Mouse (Mus musculus) right cerebral cortex, postnatal 10 days (tissue): Measurements from ENCODE around the gene Eef2.
"Not testable (repeated sequence)": the region's sequence is repeated elsewhere in the genome, so short reads cannot be mapped to it uniquely, and the experiment has no call there.

Experiments
- DNase-seq, 2 experiments: peaks; one replicate each; pipeline ENCODE4 v3.0.0; 2021; ENCODE audit warnings: low spot score in 2 of 2

Eef2 gene

DNA sequence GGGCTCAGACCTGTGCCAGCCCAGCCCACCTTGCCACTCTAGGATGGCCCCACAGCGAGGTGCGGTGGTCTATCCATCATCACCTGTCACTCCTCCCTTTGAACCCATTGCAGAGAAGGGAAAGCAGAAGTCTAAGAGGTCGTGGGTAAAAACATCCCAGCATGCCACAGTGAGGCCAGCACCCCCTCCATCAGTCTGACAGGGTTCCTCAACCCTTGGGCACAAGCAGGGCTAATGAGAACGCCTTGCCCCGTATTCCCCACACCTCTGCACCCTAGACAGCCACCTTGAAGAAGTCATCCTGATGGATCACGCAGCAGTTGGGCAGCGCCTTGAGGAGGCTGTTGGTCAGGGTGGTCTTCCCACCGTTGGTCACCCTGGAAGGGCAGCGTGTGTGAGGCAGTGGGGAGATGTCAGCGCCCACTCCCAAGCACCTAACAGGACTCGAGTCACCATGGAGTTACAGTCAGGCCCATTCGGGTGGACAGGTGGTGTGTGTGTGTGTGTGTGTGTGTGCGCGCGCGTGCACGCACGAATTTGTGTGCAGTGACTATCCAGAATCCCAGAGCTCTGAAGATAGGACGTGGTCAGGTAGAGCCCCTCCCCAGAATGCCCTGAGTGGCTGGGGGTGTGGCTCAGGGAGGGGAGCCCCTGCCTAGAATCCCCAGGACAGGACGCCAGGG lies 24.3 kb downstream of the Eef2 start:
- no peak for DNase-seq

DNA sequence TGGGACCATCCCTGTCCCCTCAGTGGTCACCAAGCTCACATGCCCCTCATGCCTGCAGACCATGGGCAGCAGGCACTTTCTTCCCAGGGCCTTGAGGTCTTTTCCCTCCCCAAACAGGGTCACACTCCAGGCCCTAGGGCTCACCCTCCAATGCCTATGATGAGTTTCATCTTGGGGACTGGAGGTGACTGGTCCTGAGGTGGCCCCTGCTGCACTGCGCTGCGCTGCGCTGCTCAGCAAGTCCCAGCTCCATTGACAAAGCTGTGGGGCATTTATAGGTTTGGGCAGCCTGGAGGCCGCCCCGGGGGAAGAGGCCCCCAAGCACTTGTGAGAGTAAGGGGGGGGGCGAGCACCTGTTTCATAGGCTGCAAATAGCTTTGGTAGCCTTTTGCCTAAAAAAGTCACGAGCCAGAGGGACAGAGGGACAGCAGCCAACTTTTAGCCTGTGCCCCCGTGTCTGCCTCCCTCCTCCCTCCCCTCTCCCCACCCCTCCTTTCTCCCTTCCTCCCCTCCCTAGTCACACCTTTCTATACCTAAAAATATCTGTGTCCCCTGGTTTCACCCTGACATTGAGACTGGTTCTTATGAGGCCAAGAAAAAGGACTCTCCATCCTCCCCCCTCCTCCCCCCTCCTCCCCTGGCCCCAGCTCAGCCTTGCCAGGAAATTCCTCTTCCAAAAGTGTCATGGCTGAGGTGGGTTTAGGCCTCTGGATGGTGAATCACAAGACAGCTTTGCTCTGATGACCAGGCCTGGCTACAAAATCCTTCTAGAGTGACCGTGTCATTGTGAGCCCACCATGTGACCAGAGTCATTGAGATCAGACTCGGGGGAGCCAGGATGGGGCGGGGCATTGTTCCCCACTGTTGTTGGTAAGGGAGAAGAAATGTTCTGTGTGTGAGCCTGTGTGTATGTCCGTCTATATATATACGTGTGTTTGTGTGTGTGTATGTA lies 25.7 kb downstream of the Eef2 start, which contains the start of gene Nmrk2:
TSS of gene Nmrk2 (minus strand) at position 245 of the 952 bp plus-strand sequence.
- no peak for DNase-seq

DNA sequence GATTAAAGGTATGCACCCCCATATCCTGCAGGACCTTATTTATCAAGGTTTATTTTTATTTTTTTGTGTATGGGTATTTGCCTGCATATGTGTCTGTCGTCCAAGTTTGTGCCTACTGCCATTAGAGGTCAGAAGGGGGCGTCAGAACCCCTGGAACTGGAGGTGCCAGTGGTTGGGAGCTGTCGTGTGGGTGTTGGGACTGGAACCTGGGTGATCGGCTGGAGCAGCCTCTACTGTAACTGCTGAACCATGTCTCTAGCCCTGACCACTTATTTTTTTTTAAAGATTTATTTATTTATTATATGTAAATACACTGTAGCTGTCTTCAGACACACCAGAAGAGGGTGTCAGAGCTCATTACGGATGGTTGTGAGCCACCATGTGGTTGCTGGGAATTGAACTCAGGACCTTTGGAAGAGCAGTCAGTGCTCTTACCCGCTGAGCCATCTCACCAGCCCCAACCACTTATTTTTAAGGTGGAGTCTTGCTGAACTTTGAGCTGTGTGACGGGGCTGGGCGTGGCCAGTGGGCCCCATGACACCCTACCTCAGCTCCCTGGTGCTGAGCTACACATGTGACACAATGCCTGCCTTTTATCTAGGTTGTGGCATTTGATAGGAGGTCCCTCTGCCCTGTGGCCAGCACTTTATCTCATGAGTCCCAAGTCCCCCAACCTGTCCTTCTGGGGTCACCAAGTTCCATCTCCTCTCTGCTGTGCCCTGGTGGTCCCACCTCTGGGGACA lies 26.7 kb downstream of the Eef2 start:
- DNase-seq, result no peak

DNA sequence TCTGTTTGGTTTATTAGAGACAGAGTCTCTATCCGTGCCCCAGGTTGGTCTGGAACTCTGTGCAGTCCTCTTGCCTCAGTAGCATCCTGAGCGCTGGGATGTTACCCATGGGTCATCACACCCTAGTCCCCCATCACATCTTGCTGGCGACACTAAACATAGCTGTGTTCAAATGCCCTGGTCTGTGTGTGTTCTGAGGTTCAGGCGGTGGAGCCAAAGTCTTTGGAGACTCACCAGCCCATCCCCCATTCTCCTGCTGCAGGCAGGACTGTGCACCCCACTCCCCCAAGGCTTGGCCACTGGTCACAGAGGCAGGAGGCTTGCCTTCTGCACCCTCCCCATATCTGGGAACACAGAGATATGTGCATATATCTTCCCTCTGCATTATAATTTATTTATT lies 27.7 kb downstream of the Eef2 start:
- DNase-seq, result peak in 1 of 2 experiments; percentile 55

DNA sequence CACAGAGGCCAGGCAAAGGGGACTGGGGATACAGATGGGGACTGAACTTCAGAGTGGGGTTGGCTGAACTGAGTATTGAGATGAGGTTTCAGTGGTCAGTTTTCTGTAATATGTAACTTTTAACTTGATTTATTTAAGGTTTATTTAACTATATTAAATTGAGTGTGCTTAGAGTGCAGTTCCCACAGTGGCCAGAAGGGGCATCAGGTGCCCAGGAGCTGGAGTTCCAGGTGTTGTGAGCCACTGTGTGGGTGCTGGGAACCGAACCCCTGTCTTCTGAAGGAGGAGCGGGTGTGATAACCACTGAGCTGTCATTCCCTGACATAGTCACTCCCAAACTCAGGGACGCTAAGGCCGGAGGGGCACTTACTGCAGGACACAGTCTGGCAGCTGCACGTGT lies 33.7 kb downstream of the Eef2 start:
- DNase-seq, result no peak

DNA sequence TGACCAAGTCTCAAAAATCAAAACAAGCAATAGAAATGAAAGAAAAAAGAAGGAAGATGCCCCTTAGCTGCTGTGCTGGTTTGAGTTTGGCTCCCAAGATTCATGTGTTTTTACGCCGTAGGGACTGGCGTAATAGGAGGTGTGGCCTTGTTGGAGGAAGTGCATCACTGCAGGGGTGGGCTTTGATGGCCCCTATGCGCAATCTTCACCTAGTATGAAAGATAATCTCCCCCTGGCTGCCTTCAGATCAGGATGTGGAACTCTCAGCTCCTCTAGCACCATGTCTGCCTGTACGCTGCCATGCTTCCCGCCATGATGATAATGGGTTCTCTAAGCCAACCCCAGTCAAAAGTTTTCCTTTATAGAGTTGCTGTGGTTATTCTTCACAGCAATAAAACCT lies 39.8 kb downstream of the Eef2 start:
- DNase-seq, result no peak

DNA sequence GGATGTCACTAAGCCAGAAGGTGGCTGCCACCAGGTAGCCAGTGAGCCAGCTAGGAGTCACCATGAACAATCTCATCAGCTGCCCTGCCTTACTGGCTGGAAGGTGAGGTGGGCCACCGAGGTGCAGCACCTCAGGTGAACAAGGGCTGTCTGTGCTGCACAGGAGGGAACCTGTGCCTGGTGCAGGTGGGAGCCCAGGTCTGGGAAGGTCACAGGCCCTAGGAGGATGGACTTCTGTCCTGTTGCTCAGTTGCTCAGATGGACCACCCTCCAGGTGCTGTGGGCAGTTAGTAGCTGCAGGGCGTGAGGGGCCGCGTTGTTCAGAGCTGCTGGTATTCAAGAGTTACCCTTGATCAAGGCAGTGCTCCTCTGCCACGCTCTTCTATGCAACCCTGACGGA lies 40.4 kb downstream of the Eef2 start:
- DNase-seq, result no peak

DNA sequence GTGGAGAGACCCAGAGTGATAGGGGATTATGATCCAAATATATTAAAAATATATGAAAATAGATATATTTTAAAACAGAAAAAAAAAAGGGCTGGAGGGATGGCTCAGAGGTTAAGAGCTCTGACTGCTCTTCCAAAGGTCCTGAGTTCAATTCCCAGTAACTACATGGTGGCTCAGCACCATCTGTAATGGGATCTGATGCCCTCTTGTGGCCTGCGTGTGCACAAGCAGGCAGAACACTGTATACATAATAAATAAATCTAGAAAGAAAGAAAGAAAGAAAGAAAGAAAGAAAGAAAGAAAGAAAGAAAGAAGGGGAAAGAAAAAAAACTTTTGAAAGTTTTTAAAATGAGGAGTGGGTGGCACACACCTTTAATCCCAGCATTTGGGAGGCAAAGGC lies 40.8 kb downstream of the Eef2 start:
- DNase-seq, result not testable (repeated sequence)

DNA sequence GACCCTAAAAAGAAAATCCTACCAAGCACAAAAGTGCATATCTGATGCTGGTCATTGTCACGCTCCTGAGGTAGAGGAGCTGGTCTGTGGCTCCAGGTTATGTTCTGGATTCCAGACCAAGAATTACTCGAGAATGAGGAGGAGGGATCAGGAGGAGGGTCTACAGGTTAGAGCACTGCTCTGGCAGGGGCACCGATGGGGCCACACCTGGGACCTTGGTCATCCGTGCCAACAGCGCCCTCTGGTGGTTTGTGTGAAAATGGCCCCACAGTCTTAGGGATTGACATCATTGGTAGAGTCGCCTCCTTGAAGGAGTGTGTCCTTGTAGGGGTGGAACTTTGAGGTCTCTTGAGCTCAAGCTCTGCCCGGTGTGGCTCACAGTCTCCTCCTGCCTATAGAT lies 41.5 kb downstream of the Eef2 start:
- no peak for DNase-seq

DNA sequence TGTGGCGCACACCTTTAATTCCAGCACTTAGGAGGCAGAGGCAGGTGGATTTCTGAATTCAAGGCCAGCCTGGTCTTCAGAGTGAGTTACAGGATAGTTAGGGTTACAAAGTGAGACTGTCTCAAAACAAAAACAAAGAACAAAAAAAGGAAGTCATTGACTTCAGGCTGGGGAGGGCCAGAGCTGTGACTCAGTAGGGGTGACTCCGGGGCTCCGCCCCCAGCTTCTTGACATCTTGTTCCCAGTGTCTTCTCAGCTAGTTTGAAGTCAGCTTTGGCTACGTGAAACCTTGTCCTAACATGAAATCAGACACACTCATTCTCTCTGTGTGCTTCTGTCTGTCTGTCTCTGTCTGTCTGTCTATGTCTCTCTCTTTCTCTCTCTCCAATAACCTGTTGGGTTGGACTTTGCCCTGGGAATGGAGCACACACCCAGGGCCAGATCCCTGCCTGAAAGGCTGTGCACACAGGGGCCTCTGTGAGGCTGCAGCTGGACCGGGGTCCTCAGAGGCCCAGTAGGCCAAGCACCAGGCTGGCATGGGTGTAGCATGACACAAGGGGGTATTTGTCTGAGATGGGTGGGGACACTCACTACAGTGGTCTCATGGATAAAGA lies 45.1 kb downstream of the Eef2 start:
- no peak for DNase-seq

DNA sequence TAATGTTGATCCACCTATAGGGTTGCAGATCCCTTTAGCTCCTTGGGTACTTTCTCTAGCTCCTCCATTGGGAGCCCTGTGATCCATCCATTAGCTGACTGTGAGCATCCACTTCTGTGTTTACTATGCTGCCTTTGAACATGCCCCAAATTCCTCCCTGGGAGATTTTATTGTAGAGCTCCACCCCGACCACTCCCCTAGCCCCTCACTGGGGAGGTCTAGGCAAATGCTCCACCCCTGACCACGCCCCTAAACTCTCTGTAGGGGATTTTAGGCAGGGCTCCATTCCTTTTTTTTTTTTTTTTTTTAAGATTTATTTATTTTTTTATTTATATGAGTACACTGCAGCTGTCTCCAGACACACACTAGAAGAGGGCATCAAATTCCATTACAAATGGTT lies 47.3 kb downstream of the Eef2 start:
- DNase-seq, result not testable (repeated sequence)

DNA sequence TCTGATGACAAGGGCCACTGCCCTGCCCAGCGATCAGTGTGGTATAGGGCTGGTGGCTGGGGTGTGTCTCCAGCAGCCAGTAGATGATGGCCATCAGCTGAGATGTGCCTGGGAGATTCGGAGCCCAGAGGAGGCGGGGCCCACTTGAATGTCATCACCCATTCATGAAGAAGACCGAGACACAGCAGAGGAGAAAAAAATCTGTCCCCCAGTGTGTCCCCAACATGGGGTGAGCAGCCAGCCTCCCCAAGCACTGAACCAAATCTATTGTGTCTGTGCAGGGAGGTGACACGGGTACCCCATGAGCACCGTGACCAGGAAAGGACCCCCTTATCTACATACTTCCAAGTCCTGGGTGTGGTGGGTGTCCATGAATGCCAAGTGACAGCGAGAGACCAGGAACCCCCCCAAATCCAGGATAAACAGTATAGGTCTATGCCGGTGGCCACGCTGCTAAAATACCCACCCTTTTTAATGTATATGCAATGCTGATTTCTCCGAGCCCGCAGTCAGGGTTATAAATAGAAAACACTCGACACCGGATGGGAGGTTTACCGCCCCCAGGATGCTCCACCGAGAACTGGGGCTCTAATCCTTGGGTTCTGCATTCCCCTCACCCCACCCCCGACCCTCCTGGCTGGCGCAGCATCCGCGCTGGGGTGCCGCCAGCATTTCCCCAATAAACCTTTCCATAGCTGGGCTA lies 53.5 kb downstream of the Eef2 start:
- peak; percentile 68 to 74 for DNase-seq

DNA sequence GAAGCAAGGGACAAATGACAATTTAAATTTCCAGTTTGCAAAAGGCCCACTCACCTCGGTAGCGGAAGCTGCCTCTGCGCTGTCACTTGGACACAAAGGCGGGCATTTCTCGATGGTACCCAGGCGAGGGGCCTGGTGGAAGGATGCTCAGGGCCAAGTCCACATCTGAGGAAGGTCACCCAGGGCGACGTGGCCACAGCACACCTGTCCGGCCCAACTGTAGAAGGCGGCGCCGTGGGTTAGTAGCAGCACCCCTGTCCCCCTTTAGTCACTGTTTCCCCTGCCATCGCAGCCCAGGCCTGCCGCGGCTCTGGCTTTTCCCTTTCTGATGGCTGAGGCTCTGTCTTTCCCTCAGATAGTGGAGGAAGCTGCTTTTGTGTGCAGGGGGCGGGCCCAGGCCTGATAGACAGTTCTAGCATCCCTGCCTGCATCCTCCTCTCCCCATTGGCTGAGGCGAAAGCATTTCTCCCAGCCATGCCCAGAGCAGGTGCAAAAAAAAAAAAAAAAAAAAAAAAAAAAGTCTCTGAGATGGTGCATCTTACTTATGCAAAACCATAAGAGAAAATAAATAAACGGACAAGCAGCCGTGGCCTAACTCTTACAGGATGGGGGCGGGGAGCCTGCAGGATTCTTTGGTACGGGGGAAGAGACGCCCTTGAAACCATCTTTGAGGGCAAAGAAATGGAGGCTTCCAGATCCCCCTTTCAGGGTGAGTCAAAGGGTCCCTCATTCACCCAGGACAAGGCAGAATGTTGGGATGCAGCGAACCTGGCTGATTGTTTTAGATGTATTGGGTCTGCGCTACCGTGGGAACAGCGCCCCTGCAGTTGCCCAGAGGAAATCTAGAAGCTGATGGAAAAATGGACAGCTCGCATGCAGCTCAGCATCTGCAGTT lies 54.3 kb downstream of the Eef2 start, which contains the start of gene Atcay:
TSS of gene Atcay (minus strand) at position 396 of the 895 bp plus-strand sequence.
- DNase-seq, result peak; percentile 93 to 96

DNA sequence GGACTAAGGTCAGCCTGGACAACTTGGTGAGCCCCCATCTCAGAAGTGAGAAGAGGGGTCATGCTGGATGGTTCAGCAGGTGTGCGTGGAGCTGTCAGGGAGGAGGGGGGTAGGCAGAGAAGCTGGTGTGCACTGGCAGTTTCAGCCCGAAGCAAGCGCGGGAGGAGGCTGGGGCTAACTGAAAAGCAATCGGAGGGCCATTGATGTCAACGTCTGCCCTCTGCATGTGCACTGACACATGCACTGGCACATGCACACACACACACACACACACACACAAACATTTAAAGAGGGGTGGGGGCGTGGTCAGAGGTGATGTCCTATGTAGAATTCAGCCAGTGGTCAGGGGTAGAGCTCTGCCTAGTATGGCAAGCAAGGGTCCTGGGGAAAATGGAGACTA lies 55.0 kb downstream of the Eef2 start:
- DNase-seq, result peak in 1 of 2 experiments; percentile 48
